Comparison of ENCODE assay signal across 13 mouse cellular contexts in the genomic region with DNA sequence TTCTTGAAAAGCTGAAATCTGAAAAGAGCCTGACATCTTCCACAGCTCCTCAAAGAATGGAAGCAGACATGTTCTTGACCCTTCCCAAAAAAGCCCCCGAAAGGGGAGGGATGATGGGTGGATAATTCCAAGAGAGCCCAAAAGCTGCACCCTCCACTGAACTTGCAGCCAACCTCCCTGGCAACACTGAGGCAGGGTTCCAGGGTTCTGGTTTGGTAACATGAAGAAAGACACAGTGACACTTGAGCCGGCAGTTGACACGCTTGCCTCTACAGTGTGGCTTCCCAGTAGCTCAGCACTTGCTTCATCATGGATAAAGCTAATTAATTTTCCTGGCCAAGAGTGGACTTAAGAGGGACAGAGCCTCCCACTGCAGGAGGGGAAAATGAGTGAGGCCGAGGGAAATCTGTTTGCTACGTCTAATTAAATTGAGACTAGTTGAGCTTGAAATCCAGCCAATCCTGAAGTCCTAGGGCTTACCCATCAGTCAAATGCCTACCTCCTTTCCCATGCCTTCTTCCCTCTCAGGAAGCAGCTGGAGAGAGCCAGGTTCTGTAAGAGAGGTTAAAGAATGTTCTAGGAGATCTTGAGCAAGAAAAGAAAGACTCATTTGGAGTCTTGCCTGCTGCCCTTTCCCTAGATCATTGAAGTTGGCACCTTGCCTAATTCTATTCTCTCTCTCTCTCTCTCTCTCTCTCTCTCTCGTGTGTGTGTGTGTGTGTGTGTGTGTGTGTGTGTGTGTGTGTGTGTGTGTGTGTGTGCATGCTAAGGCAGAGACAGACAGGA. TPM values are rescaled to one million over a fixed set of nuclear protein-coding genes. Genes with fewer than 3 reads are reported as not detected.
A peak's percentile ranks its signal among the peaks of the same experiment; 100 is the strongest.
DNase-seq lines count a peak whose midpoint lies in the region; ATAC-seq lines count a peak whose summit lies in the region.
"Had no signal": no experiment of that assay in that cellular context is flagged by ENCODE, and none has a peak within 500 bp of the region (broad histone marks: within the 10 kb centered on the region; RNA-seq: fewer than 3 reads in every experiment).

No protein-coding gene starts in this region.

- peaks cover 15% of the 10 kb centered on the region; the same call in 1 of the 2 replicates for H3K4me1 ChIP-seq in hindbrain, embryonic 14.5 days (replicated peaks; ENCODE audit: control insufficient read depth, insufficient read depth, low read length)
- peaks cover 19% of the 10 kb centered on the region for H3K4me1 ChIP-seq in hindbrain, embryonic 12.5 days
- peaks cover 10% of the 10 kb centered on the region; the same call in 1 of the 2 replicates for H3K4me1 ChIP-seq in midbrain, embryonic 14.5 days (ENCODE audit: control insufficient read depth, insufficient read depth, low read length)
- no peaks in the 10 kb centered on the region; the same call in none of the 2 replicates for H3K4me1 ChIP-seq in midbrain, embryonic 11.5 days (ENCODE audit: control insufficient read depth, insufficient read depth, low read length)

- H3K36me3 ChIP-seq in hindbrain, embryonic 14.5 days (replicated peaks; ENCODE audit: control insufficient read depth, insufficient read depth), result peaks cover 5% of the 10 kb centered on the region; the same call in 1 of the 2 replicates
- 0 out of 2 replicates have a peak, but pooled peaks cover 4% of the 10 kb centered on the region for H3K36me3 ChIP-seq in hindbrain, embryonic 12.5 days
- no peaks in the 10 kb centered on the region; the same call in none of the 2 replicates for H3K36me3 ChIP-seq in midbrain, embryonic 14.5 days (ENCODE audit: control insufficient read depth, insufficient read depth, low read length)
- H3K36me3 ChIP-seq in midbrain, embryonic 11.5 days (ENCODE audit: control insufficient read depth, insufficient read depth, low read length), result no peaks in the 10 kb centered on the region

- DNase-seq in cerebellum, adult 9-10 months, result peak; percentile 36
- DNase-seq in cerebellum, adult 11 months, result no peak
- DNase-seq in hindbrain, embryonic 14.5 days (ENCODE audit: low spot score), result peak; percentile 34
- DNase-seq in midbrain, embryonic 14.5 days, result peak; percentile 31
- DNase-seq in midbrain, embryonic 11.5 days (ENCODE audit: low spot score, missing footprints), result no peak
- no peak for DNase-seq in right cerebral cortex, adult 2 months (ENCODE audit: low spot score in 2 of 2)
- DNase-seq: heart, postnatal 4 days; kidney, adult 9 months; layer of hippocampus, postnatal 36 days; lung, postnatal 10 days had no signal

- no peak overlapping the region for H3K27ac ChIP-seq in hindbrain, embryonic 14.5 days
- H3K27ac ChIP-seq in hindbrain, embryonic 12.5 days, result no peak overlapping the region
- no peak overlapping the region for H3K27ac ChIP-seq in midbrain, embryonic 14.5 days (replicated peaks; ENCODE audit: low read depth, low read length)
- no peak overlapping the region for H3K27ac ChIP-seq in midbrain, embryonic 11.5 days (ENCODE audit: low read depth, low read length)
- H3K27ac ChIP-seq: midbrain, embryonic 13.5 days had no signal

- WGBS in hindbrain, embryonic 14.5 days, result 64% methylated on average over 5 of the region's 6 CpGs
- WGBS in hindbrain, embryonic 12.5 days, result 57% methylated on average over 6 of the region's 6 CpGs
- 62% methylated on average over 5 of the region's 6 CpGs for whole genome bisulfite sequencing in midbrain, embryonic 14.5 days
- WGBS in midbrain, embryonic 11.5 days, result 82% methylated on average over 5 of the region's 6 CpGs

- H3K4me3 ChIP-seq in hindbrain, embryonic 14.5 days (replicated peaks; ENCODE audit: low read length), result no peak overlapping the region
- H3K4me3 ChIP-seq in hindbrain, embryonic 12.5 days, result no peak overlapping the region
- no peak overlapping the region for H3K4me3 ChIP-seq in midbrain, embryonic 14.5 days (replicated peaks; ENCODE audit: low read depth, low read length)
- H3K4me3 ChIP-seq in midbrain, embryonic 11.5 days (ENCODE audit: low read depth, low read length), result no peak overlapping the region
- H3K4me3 ChIP-seq: midbrain, embryonic 13.5 days had no signal

- no peak overlapping the region for H3K4me2 ChIP-seq in hindbrain, embryonic 14.5 days (replicated peaks)
- H3K4me2 ChIP-seq in hindbrain, embryonic 12.5 days (replicated peaks), result no peak overlapping the region
- H3K4me2 ChIP-seq in midbrain, embryonic 14.5 days (ENCODE audit: low read length), result no peak overlapping the region
- no peak overlapping the region for H3K4me2 ChIP-seq in midbrain, embryonic 11.5 days
- H3K4me2 ChIP-seq: midbrain, embryonic 13.5 days had no signal

- H3K9me3 ChIP-seq in hindbrain, embryonic 14.5 days (ENCODE audit: control insufficient read depth, low read length), result no peaks in the 10 kb centered on the region
- H3K9me3 ChIP-seq in hindbrain, embryonic 12.5 days (replicated peaks), result no peaks in the 10 kb centered on the region
- H3K9me3 ChIP-seq in midbrain, embryonic 14.5 days (ENCODE audit: control insufficient read depth, low read length), result no peaks in the 10 kb centered on the region
- H3K9me3 ChIP-seq in midbrain, embryonic 11.5 days (ENCODE audit: control insufficient read depth, low read length), result no peaks in the 10 kb centered on the region
- H3K9me3 ChIP-seq: midbrain, embryonic 13.5 days had no signal

- ATAC-seq in hindbrain, embryonic 14.5 days (ENCODE audit: low FRiP score), result peak; percentile 14; the same call in 1 of the 2 replicates
- ATAC-seq in hindbrain, embryonic 12.5 days (ENCODE audit: low FRiP score), result no peak
- ATAC-seq in midbrain, embryonic 14.5 days (ENCODE audit: low FRiP score, low TSS enrichment), result no peak
- ATAC-seq in midbrain, embryonic 11.5 days (ENCODE audit: low FRiP score), result no peak
- ATAC-seq in inflammation-experienced regulatory T-cells, adult 6 months, result no peak
- ATAC-seq: midbrain, embryonic 13.5 days had no signal

- no peaks in the 10 kb centered on the region for H3K27me3 ChIP-seq in hindbrain, embryonic 14.5 days (ENCODE audit: control insufficient read depth, insufficient read depth, low read length)
- no peaks in the 10 kb centered on the region for H3K27me3 ChIP-seq in hindbrain, embryonic 12.5 days
- H3K27me3 ChIP-seq in midbrain, embryonic 14.5 days (ENCODE audit: control insufficient read depth, insufficient read depth, low read length), result no peaks in the 10 kb centered on the region
- H3K27me3 ChIP-seq in midbrain, embryonic 11.5 days (ENCODE audit: control insufficient read depth, insufficient read depth, low read length), result no peaks in the 10 kb centered on the region
- H3K27me3 ChIP-seq: midbrain, embryonic 13.5 days had no signal

- H3K9ac ChIP-seq in hindbrain, embryonic 14.5 days, result no peak overlapping the region
- no peak overlapping the region for H3K9ac ChIP-seq in hindbrain, embryonic 12.5 days
- no peak overlapping the region for H3K9ac ChIP-seq in midbrain, embryonic 14.5 days (replicated peaks; ENCODE audit: low read length)
- no peak overlapping the region for H3K9ac ChIP-seq in midbrain, embryonic 11.5 days (ENCODE audit: low read length)
- H3K9ac ChIP-seq: midbrain, embryonic 13.5 days had no signal

RNA-seq across cellular contexts. Expression of a gene that starts 13.1 kb away (rescaled TPM):
- polyA plus RNA-seq in hindbrain, embryonic 14.5 days (2014; fragmentation: Nextera tagmentation; extraction: Ambion mirVana), result 51.7 and 58.6 TPM in 2 replicates
- polyA plus RNA-seq in hindbrain, embryonic 12.5 days (2016; fragmentation: Nextera tagmentation; extraction: Ambion mirVana), result 68.0 and 68.3 TPM in 2 replicates
- polyA plus RNA-seq in midbrain, embryonic 14.5 days (2014; fragmentation: Nextera tagmentation; extraction: Ambion mirVana), result 63.8 and 66.2 TPM in 2 replicates
- 36.4 and 39.6 TPM in 2 replicates for polyA plus RNA-seq in midbrain, embryonic 11.5 days (2014; fragmentation: Nextera tagmentation; extraction: Ambion mirVana)
- 10 to 100 TPM in 1 of 3 experiments, 1 to 10 TPM in 2; 7.0 to 10.1 (median 9.3) TPM for polyA plus RNA-seq in inflammation-experienced regulatory T-cells, adult 6 months (2017; shearing (Covaris generic))

RNA-seq across cellular contexts. Expression of a gene that starts 36.6 kb away (rescaled TPM):
- polyA plus RNA-seq in hindbrain, embryonic 14.5 days (2014; fragmentation: Nextera tagmentation; extraction: Ambion mirVana), result 94.2 and 110 TPM in 2 replicates
- polyA plus RNA-seq in hindbrain, embryonic 12.5 days (2016; fragmentation: Nextera tagmentation; extraction: Ambion mirVana), result 36.9 and 40.5 TPM in 2 replicates
- 78.0 and 105 TPM in 2 replicates for polyA plus RNA-seq in midbrain, embryonic 14.5 days (2014; fragmentation: Nextera tagmentation; extraction: Ambion mirVana)
- 10.3 and 10.5 TPM in 2 replicates for polyA plus RNA-seq in midbrain, embryonic 11.5 days (2014; fragmentation: Nextera tagmentation; extraction: Ambion mirVana)
- polyA plus RNA-seq in inflammation-experienced regulatory T-cells, adult 6 months (2017; shearing (Covaris generic)), result not detected

Comparison
In these comparisons a context has a peak if more than half of its experiments do, and no peak if none do; other contexts are left out.
1. DNase-seq: peak in cerebellum, adult 9-10 months (single experiment), hindbrain, embryonic 14.5 days (single experiment) and midbrain, embryonic 14.5 days (single experiment); none in cerebellum, adult 11 months (single experiment), midbrain, embryonic 11.5 days (single experiment) and right cerebral cortex, adult 2 months (0 of 2).